Mouse (Mus musculus) layer of hippocampus, postnatal 14 days (tissue): ENCODE results near the gene Il12a. TPM values are rescaled to one million over a fixed set of nuclear protein-coding genes. Genes with fewer than 3 reads are reported as not detected.
"Not testable (repeated sequence)": the region's sequence is repeated elsewhere in the genome, so short reads cannot be mapped to it uniquely, and the experiment has no call there.

ENCODE experiments used
- DNase-seq, 2 experiments: peaks; one replicate each; pipeline ENCODE4 v3.0.0; 2021 to 2022; ENCODE audit warnings: low spot score in 2 of 2, mixed read lengths in 1 of 2
- total RNA-seq, 2 experiments: library from RNA; stranded (reverse); gene quantifications; 2 replicates each; pipeline ENCODE4 v1.2.3; 2021

Gene Il12a
- total RNA-seq, 2 experiments from 2014 or later, result 0.50 to 0.51 TPM

GRCm38 (mm10) chr3:68720258-68720657 is 29.8 kb downstream of the Il12a start:
- DNase-seq, result peak in 1 of 2 experiments; percentile 30

DNA sequence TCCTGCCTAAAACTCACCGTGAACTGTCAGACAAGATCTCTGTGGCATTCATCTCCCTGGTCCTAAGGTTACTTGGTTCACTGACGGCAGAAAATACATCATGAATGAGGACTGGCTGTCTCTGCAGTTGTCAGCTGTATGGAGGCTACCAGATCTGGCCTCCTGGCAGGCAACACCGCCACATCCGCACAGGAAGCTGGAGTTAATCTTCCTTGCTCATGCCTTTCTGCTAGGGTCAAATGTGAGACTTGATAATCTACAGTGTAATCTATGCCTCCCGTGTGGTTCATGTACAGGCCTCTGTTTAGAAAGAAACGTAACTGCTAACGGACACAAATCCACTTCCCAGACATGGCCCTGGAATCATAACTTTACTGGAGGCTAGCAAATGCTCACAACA is 51.5 kb downstream of the Il12a start:
- no peak for DNase-seq

GRCm38 (mm10) chr3:68742718-68743471 is 52.5 kb downstream of the Il12a start:
- peak in 1 of 2 experiments; percentile 43 for DNase-seq

- DNase-seq, result no peak
These were observed 53.0 kb downstream of the Il12a start for GRCm38 (mm10) chr3:68743472-68743732.

DNA sequence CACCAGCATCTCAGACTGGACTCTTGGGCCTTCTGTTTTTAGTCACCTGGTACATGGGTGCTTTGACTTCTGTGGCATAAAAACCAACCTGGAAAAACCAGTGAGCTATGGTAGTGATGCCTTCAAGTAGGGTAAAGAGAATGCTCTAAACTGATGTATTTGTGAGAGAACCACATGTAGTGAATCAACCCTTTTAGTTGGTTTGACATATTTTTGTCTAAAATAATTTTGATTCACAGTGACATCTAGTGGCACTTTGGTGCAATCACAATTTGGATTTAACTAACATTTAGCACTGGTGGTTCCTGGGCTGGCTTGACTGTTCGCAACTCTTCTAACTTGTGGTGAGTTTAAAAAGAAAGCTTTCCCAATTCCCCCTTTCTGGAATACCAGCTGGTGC is 53.7 kb downstream of the Il12a start:
- DNase-seq, result peak in 1 of 2 experiments; percentile 47

DNA sequence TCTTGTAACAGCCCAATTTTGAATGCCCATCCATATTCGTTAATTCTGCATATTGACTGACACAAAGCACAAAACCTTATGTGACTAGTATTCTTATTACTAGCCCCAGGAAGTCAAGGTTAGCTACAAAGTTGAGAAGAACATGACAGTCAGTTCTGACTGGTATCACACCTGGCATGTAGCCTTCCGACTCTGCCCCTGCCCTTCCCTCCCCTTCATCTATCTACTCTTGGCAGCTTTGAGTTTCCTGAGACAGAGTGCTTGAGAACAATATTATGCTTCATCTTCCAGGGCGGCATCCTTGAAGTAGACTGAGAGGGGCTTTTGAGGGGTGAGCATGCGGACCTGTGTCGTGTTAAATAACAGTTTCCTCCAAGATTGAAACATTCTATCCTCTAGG is 54.6 kb downstream of the Il12a start:
- DNase-seq, result no peak

- DNase-seq, result not testable (repeated sequence)
These were observed 55.8 kb downstream of the Il12a start for GRCm38 (mm10) chr3:68746282-68746681.

Other genes starting within 250 kb of the Il12a start
- 1 to 10 TPM; 6.6 to 8.6 TPM for gene 1110032F04Rik, start 178.9 kb downstream of the Il12a start, total RNA-seq